Mouse (Mus musculus) E14TG2a.4 (cell line): ENCODE data around the gene Pxmp4.

Source experiments
- H3K27me3 ChIP-seq: 2 replicates; pipeline ENCODE4 v1.6.1; 2014; ENCODE audit warnings: low read length, control low read depth; ENCODE audit not compliant: insufficient read depth
- H3K36me3 ChIP-seq: 2 replicates; pipeline ENCODE4 v1.6.1; 2014; ENCODE audit warnings: low read length, control low read depth; ENCODE audit not compliant: insufficient read depth
- H3K4me1 ChIP-seq: replicated peaks from 2 replicates; pipeline ENCODE4 v1.6.1; 2014; ENCODE audit warnings: low read depth, low read length, control low read depth
- H3K4me3 ChIP-seq: replicated peaks from 2 replicates; pipeline ENCODE4 v1.5.1; 2014; ENCODE audit warnings: mild to moderate bottlenecking, low read length
- H3K9me3 ChIP-seq: 2 replicates; pipeline ENCODE4 v1.6.1; 2014; ENCODE audit warnings: low read length, control low read depth
- CTCF ChIP-seq: conservative IDR thresholded peaks from 2 replicates; pipeline ENCODE4 v1.5.1; 2014; ENCODE audit warnings: low read length
- NANOG ChIP-seq: IDR thresholded peaks from 2 replicates; pipeline ENCODE4 v1.6.1; 2014; ENCODE audit warnings: borderline replicate concordance, low read length, mixed read lengths
- POU5F1 ChIP-seq: IDR thresholded peaks from 2 replicates; pipeline ENCODE4 v1.6.1; 2014; ENCODE audit warnings: low read length, borderline replicate concordance

The Pxmp4 gene

DNA sequence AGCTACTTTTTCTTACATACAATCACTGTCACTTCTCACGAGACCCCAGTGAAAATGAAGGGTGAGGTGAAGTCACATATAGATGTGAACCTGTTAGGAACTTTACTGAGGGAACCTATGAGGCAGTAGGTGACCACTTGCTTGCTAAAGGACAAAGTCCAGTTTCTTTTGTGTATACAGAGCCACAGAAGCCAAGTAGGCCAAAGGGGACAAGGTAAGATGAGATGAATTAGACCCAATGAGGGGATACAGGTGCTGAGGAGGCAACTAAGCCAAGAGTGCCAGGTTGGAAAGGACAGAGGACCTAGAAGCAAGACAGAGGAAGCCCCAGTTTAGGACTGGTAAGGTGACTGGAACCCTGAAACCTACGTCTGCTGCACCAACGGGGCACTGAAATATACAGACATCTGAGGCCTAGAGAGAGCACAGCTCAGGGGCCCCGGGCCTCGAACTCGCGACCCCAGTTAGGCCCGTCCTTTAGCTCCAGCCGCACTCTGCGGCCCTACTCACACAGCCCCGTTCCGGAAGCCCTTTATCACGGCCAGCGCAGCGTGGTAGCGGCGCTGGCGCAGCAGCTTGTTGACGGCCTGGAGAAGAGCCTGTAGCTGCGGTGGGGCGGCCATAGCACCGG, 386 bp downstream of the Pxmp4 start:
- TF ChIP-seq CTCF = no peak
- TF ChIP-seq NANOG = no peak
- no peak for TF ChIP-seq POU5F1
- Histone ChIP-seq H3K4me3 (peak overlapping the region; percentile 86), H3K36me3 (peaks cover 5% of the 10 kb centered on the region), H3K9me3 (no peaks in the 10 kb centered on the region), H3K27me3 (no peaks in the 10 kb centered on the region; the same call in 1 of the 2 replicates), H3K4me1 (peaks cover 19% of the 10 kb centered on the region)

DNA sequence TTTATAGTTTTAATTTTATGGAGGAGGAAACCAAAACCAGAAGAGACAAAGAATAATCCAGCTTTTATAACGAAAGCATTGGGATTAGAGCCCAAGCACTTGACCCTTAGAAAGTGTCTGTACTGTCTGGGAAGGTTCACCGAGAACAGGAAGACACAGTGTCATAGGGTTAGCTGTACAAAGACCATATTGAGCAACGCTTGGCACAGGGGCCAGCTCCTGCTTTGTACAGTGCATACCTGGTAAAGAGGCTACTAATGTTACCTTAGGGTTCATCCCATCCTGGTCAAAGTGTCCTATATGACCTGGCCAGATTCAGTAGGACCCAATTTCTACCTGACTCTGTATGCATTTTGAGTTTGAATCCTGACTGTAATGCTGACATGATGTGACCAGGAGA, 2.2 kb downstream of the Pxmp4 start:
- Histone ChIP-seq H3K4me3 (no peak overlapping the region), H3K9me3 (no peaks in the 10 kb centered on the region), H3K27me3 (no peaks in the 10 kb centered on the region; the same call in 1 of the 2 replicates), H3K4me1 (peaks cover 25% of the 10 kb centered on the region), H3K36me3 (peaks cover 5% of the 10 kb centered on the region)
- TF ChIP-seq NANOG (no peak), CTCF (no peak), POU5F1 (no peak)

- no peak overlapping the region for H3K4me3 ChIP-seq
- H3K27me3 ChIP-seq = no peaks in the 10 kb centered on the region; the same call in 1 of the 2 replicates
- H3K9me3 ChIP-seq = no peaks in the 10 kb centered on the region
- peaks cover 12% of the 10 kb centered on the region for H3K36me3 ChIP-seq
- peaks cover 25% of the 10 kb centered on the region for H3K4me1 ChIP-seq
- TF ChIP-seq CTCF (no peak), NANOG (no peak), POU5F1 (no peak)
Observed at GRCm38 (mm10) chr2:154600586-154600985, 2.9 kb downstream of the Pxmp4 start.

- H3K9me3 ChIP-seq = no peaks in the 10 kb centered on the region
Observed at GRCm38 (mm10) chr2:154597399-154597798, 6.1 kb downstream of the Pxmp4 start.

GRCm38 (mm10) chr2:154595775-154596174, 7.7 kb downstream of the Pxmp4 start:
- TF ChIP-seq POU5F1 (no peak), NANOG (no peak), CTCF (no peak)
- Histone ChIP-seq H3K9me3 (no peaks in the 10 kb centered on the region), H3K36me3 (peaks cover 35% of the 10 kb centered on the region), H3K4me1 (peaks cover 33% of the 10 kb centered on the region), H3K27me3 (no peaks in the 10 kb centered on the region), H3K4me3 (no peak overlapping the region)

More at GRCm38 (mm10) chr2:154597399-154597798, 6.1 kb downstream of the Pxmp4 start:
- no peak for TF ChIP-seq NANOG
- TF ChIP-seq CTCF = no peak
- no peak for TF ChIP-seq POU5F1
- Histone ChIP-seq H3K36me3 (peaks cover 29% of the 10 kb centered on the region), H3K4me3 (no peak overlapping the region), H3K4me1 (peaks cover 27% of the 10 kb centered on the region), H3K27me3 (no peaks in the 10 kb centered on the region)

GRCm38 (mm10) chr2:154593025-154593424, 10.5 kb downstream of the Pxmp4 start:
- H3K27me3 ChIP-seq = no peaks in the 10 kb centered on the region
- peaks cover 29% of the 10 kb centered on the region for H3K36me3 ChIP-seq
- peaks cover 32% of the 10 kb centered on the region for H3K4me1 ChIP-seq
- no peak overlapping the region for H3K4me3 ChIP-seq
- H3K9me3 ChIP-seq = no peaks in the 10 kb centered on the region
- TF ChIP-seq POU5F1 = no peak
- no peak for TF ChIP-seq NANOG
- TF ChIP-seq CTCF = peak; percentile 82

- Histone ChIP-seq H3K9me3 (no peaks in the 10 kb centered on the region), H3K4me1 (peaks cover 35% of the 10 kb centered on the region)
- TF ChIP-seq NANOG (no peak), POU5F1 (no peak), CTCF (no peak)
Observed at GRCm38 (mm10) chr2:154591239-154591638, 12.3 kb downstream of the Pxmp4 start.

GRCm38 (mm10) chr2:154589051-154589450, 14.5 kb downstream of the Pxmp4 start:
- H3K27me3 ChIP-seq = no peaks in the 10 kb centered on the region
- H3K9me3 ChIP-seq = no peaks in the 10 kb centered on the region
- peaks cover 15% of the 10 kb centered on the region for H3K36me3 ChIP-seq
- TF ChIP-seq POU5F1 = no peak
- no peak overlapping the region for H3K4me3 ChIP-seq
- H3K4me1 ChIP-seq = peaks cover 45% of the 10 kb centered on the region

More at GRCm38 (mm10) chr2:154591239-154591638, 12.3 kb downstream of the Pxmp4 start:
- Histone ChIP-seq H3K4me3 (no peak overlapping the region), H3K27me3 (no peaks in the 10 kb centered on the region), H3K36me3 (peaks cover 35% of the 10 kb centered on the region)

DNA sequence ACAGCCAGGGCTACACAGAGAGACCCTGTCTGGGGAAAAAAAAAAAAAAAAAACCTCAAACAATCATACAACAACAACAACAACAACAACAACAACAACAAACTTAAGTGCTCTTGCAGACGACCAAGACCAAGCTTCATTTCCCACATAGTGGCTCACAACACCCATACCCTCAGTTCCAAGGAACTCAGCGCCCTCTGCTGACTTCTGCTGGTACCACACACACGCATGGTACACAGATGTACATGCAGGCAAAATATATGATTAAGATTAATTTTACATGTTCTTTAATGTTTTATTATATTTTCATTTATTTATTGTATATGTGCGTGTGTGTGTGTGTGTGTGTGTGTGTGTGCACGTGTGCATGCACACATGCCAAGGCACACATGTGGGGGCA, 17.1 kb downstream of the Pxmp4 start:
- peaks cover 52% of the 10 kb centered on the region for H3K4me1 ChIP-seq
- H3K27me3 ChIP-seq = no peaks in the 10 kb centered on the region
- TF ChIP-seq POU5F1 (no peak), CTCF (peak; percentile 94), NANOG (no peak)
- no peaks in the 10 kb centered on the region for H3K9me3 ChIP-seq
- H3K4me3 ChIP-seq = no peak overlapping the region
- H3K36me3 ChIP-seq = peaks cover 6% of the 10 kb centered on the region
